In the genomic region with DNA sequence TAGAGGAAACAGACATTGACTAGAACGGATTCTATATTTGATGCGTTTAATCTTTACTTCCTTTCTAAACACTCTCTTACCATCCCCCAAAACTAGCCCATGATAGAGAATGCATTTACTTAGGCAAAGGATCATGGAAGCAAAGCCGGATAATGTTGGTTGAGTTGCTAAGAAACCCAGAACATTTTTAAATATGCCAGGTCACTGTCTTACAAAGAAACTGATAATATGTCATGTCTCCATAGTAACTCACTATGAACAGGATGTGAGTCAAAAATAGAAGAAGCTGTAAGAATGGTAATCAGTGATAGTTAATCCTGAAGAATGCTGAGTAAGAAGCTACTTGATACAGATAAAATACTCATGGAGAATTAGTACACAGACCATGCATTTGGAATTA, we compare ENCODE assay signal across 18 mouse cellular contexts.
DNase-seq lines count a peak whose midpoint lies in the region; ATAC-seq and TF ChIP-seq lines count a peak whose summit lies in the region.
"Had no signal": no experiment of that assay in that cellular context is flagged by ENCODE, and none has a peak within 500 bp of the region (broad histone marks: within the 10 kb centered on the region; RNA-seq: fewer than 3 reads in every experiment).

No protein-coding gene starts in this region.

- H3K4me1 ChIP-seq in midbrain, postnatal 0 days (ENCODE audit: insufficient read depth, low read length), result peaks cover 3% of the 10 kb centered on the region; the same call in 1 of the 2 replicates
- H3K4me1 ChIP-seq in midbrain, embryonic 16.5 days (ENCODE audit: control insufficient read depth, insufficient read depth, low read length), result no peaks in the 10 kb centered on the region
- H3K4me1 ChIP-seq: embryonic facial prominence, embryonic 10.5 days; forebrain, embryonic 13.5 days; heart, embryonic 10.5 days had no signal

- H3K27ac ChIP-seq in midbrain, postnatal 0 days (ENCODE audit: low read depth, low read length), result 0 out of 2 replicates have a peak overlapping the region, but pooled peaks have one; percentile 18
- no peak overlapping the region for H3K27ac ChIP-seq in midbrain, embryonic 16.5 days (ENCODE audit: low read length)
- H3K27ac ChIP-seq: embryonic facial prominence, embryonic 10.5 days; forebrain, embryonic 13.5 days; heart, embryonic 10.5 days; hindbrain, embryonic 14.5 days had no signal

- H3K36me3 ChIP-seq in midbrain, postnatal 0 days (ENCODE audit: insufficient read depth, low read length), result no peaks in the 10 kb centered on the region
- no peaks in the 10 kb centered on the region for H3K36me3 ChIP-seq in midbrain, embryonic 16.5 days (ENCODE audit: control insufficient read depth, insufficient read depth, low read length)
- H3K36me3 ChIP-seq: embryonic facial prominence, embryonic 10.5 days; heart, embryonic 10.5 days had no signal

- no peak overlapping the region for H3K4me3 ChIP-seq in midbrain, postnatal 0 days (ENCODE audit: low read depth, low read length)
- H3K4me3 ChIP-seq in midbrain, embryonic 16.5 days (ENCODE audit: low read depth, low read length), result no peak overlapping the region
- H3K4me3 ChIP-seq: embryonic facial prominence, embryonic 10.5 days; forebrain, embryonic 13.5 days; heart, embryonic 10.5 days had no signal

- TF ChIP-seq CTCF in midbrain, postnatal 0 days (IDR thresholded peaks at IDR 0.05), result no peak

- intact Hi-C loops in heart, postnatal 10 days (cut with DNase I), result no loop called here

- no peaks in the 10 kb centered on the region for H3K9me3 ChIP-seq in midbrain, postnatal 0 days (ENCODE audit: low read length)
- no peaks in the 10 kb centered on the region for H3K9me3 ChIP-seq in midbrain, embryonic 16.5 days (replicated peaks; ENCODE audit: control insufficient read depth, low read length, poor library complexity, severe bottlenecking)
- H3K9me3 ChIP-seq: embryonic facial prominence, embryonic 10.5 days; forebrain, embryonic 13.5 days; heart, embryonic 10.5 days had no signal

- H3K27me3 ChIP-seq in midbrain, postnatal 0 days (ENCODE audit: insufficient read depth, low read length), result no peaks in the 10 kb centered on the region
- no peaks in the 10 kb centered on the region for H3K27me3 ChIP-seq in midbrain, embryonic 16.5 days (ENCODE audit: control insufficient read depth, insufficient read depth, low read depth, low read length)
- H3K27me3 ChIP-seq: forebrain, embryonic 13.5 days had no signal

- DNase-seq in frontal cortex, postnatal 10 days (ENCODE audit: low spot score in 2 of 2), result no peak
- DNase-seq in layer of hippocampus, adult 9-10 months (ENCODE audit: low spot score), result peak; percentile 17
- DNase-seq in layer of hippocampus, postnatal 10 days (ENCODE audit: low spot score in 2 of 2), result no peak
- DNase-seq in midbrain, postnatal 0 days (ENCODE audit: low spot score), result peak; percentile 6
- peak; percentile 67 for DNase-seq in telencephalon, adult 2 months (ENCODE audit: low read depth, low spot score)
- DNase-seq in heart, postnatal 10 days, result no peak
- DNase-seq: adrenal gland, postnatal 10 days; cerebellum, adult 2 months; cerebellum, postnatal 10 days; gastrocnemius, postnatal 36 days; heart, adult 18-20 months; heart, postnatal 14 days had no signal

- no peak overlapping the region for H3K9ac ChIP-seq in midbrain, postnatal 0 days (replicated peaks; ENCODE audit: low read length, poor library complexity, severe bottlenecking)
- H3K9ac ChIP-seq in midbrain, embryonic 16.5 days (ENCODE audit: low read depth, low read length), result no peak overlapping the region
- H3K9ac ChIP-seq: forebrain, embryonic 13.5 days; hindbrain, embryonic 14.5 days had no signal

- no peak overlapping the region for H3K4me2 ChIP-seq in midbrain, postnatal 0 days (ENCODE audit: low read depth, low read length, poor library complexity, severe bottlenecking)
- no peak overlapping the region for H3K4me2 ChIP-seq in midbrain, embryonic 16.5 days (ENCODE audit: low read length)
- H3K4me2 ChIP-seq: forebrain, embryonic 13.5 days; hindbrain, embryonic 14.5 days had no signal

- 69% methylated on average over 3 of the region's 3 CpGs for WGBS in midbrain, postnatal 0 days
- WGBS in midbrain, embryonic 16.5 days, result 85% methylated on average over 3 of the region's 3 CpGs

- ATAC-seq in frontal cortex, adult (ENCODE audit: low TSS enrichment), result peak; percentile 83
- peak; percentile 54; the same call in 1 of the 2 replicates for ATAC-seq in midbrain, postnatal 0 days (ENCODE audit: low FRiP score)
- no peak for ATAC-seq in midbrain, embryonic 16.5 days
- ATAC-seq: forebrain, embryonic 13.5 days had no signal

Comparison
In these comparisons a context has a peak if more than half of its experiments do, and no peak if none do; other contexts are left out.
1. DNase-seq: peak in layer of hippocampus, adult 9-10 months (single experiment), midbrain, postnatal 0 days (single experiment) and telencephalon, adult 2 months (single experiment); none in frontal cortex, postnatal 10 days (0 of 2), layer of hippocampus, postnatal 10 days (0 of 2) and heart, postnatal 10 days (0 of 2).